Mouse (Mus musculus) megakaryocyte, embryonic 14.5 days (primary cell): ENCODE measurements around the gene Aff2.

ENCODE experiments used
- FLI1 ChIP-seq: IDR thresholded peaks from 2 replicates; pipeline ENCODE4 v1.6.1; 2012; ENCODE audit warnings: low read length, inconsistent platforms, mixed read lengths
- GATA1 ChIP-seq: IDR thresholded peaks from 3 replicates; pipeline ENCODE4 v1.6.1; 2012; ENCODE audit warnings: mixed read lengths, low read length, inconsistent platforms, borderline replicate concordance

DNA sequence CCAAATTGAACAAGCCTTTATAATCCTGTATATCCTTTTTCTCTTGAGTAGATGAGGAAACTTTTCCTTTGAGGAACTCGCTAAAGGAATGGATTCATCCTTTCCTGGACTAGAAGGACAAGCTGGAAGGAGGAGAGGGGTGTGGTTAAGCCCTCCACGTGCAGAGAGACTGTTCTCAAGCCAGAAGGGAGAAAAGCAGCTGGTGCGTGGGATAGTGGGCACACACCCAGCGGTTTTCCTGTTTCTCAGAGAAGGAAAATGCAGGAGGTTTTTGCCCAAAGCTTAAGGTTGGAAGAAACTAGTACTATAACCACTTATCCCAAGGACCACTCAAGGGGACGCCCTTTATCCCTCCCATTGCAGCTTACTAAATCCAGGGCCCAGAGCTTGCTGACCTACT, 734 bp upstream of the Aff2 start:
- TF ChIP-seq GATA1 (no peak), FLI1 (no peak)
